Mouse (Mus musculus): Measurements from ENCODE around the gene Ikzf2. TPM values are rescaled to one million over a fixed set of nuclear protein-coding genes. Genes with fewer than 3 reads are reported as not detected.

Gene Ikzf2
- polyA plus RNA-seq, 1 experiment = 11.1 TPM

DNA sequence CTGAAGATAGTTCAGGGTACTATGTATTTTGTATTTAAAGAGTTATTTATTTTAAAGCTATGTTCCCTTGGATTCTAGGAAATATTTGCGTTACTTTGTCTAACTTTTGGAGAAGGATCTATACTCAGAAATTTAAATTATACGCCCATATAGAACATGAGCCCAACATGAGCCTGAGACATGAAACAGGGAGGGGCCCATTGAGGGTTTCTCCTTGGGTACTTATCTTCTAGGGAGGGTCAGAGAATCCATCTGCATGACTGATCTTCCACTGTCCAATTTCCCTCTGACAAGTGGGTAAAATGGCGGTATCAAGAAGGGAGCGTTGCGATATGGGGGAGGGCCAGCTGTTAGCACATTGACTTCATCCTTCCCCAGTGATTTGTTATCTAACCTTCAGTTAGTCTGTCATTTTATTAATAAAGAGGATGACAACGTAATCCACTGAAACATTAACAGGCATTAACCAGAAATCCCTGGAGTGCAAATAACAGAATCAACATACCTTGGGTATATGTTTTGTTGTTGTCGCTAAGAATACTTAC lies 180.4 kb downstream of the Ikzf2 start:
- Histone ChIP-seq H3K27ac (ENCODE audit: insufficient read depth, low read length) (no peak overlapping the region), H3K4me3 (ENCODE audit: insufficient read depth, low read length) (no peak overlapping the region), H3K4me1 (ENCODE audit: control insufficient read depth, insufficient read depth, low read length) (peaks cover 3% of the 10 kb centered on the region; the same call in 1 of the 2 replicates)
- TF ChIP-seq CTCF (IDR thresholded peaks at IDR 0.05; ENCODE audit: borderline replicate concordance, insufficient read depth, low read length) (no peak), POLR2A (IDR thresholded peaks at IDR 0.05; ENCODE audit: low read depth, low read length) (no peak)

DNA sequence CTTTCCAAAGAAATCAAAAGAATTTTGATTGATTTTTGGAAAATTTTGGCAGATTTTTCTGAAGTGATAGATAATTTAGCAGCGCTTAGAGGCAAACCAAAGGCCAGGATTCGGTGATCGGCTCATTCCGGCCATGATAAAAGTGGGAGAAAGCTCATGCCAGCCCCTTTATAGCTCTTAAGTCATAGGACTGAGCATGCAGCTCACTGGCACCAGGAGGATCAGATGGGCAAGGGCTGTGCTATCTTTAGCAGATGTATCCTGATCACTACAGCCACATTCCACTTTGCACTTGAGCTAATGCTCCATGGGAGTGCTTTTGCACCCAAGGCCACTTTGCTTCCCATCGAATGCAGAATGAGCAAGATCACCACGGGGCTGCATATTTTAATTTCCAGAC lies 181.0 kb downstream of the Ikzf2 start:
- no peak for TF ChIP-seq POLR2A (IDR thresholded peaks at IDR 0.05; ENCODE audit: low read depth, low read length)
- no peak for TF ChIP-seq CTCF (IDR thresholded peaks at IDR 0.05; ENCODE audit: borderline replicate concordance, insufficient read depth, low read length)

DNA sequence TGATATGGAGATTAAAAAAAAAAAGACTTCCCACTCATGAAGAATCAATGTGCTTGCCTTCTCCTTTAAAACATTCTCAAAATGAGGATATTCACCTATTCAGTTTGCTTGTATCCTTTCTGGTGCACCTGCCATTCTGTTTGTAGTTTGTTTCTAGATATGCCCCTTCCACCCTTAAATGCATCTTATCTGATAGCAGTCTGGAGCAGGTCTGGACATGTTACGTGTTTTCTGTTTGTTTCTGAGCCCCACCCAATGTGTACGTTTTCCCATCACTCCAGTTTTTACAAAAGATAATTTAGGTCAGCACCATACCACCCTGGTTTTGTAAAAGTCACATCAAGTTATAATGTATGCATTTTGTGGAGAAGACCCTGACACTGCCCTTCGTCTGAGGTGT lies 186.7 kb downstream of the Ikzf2 start:
- no peak overlapping the region for H3K4me3 ChIP-seq (ENCODE audit: insufficient read depth, low read length)
- TF ChIP-seq CTCF (IDR thresholded peaks at IDR 0.05; ENCODE audit: borderline replicate concordance, insufficient read depth, low read length) (no peak), POLR2A (IDR thresholded peaks at IDR 0.05; ENCODE audit: low read depth, low read length) (no peak)
- peaks cover 3% of the 10 kb centered on the region; the same call in 1 of the 2 replicates for H3K4me1 ChIP-seq (ENCODE audit: control insufficient read depth, insufficient read depth, low read length)
- no peak overlapping the region for H3K27ac ChIP-seq (ENCODE audit: insufficient read depth, low read length)

More for the DNA sequence above, 181.0 kb downstream of the Ikzf2 start:
- Histone ChIP-seq H3K27ac (ENCODE audit: insufficient read depth, low read length) (no peak overlapping the region), H3K4me3 (ENCODE audit: insufficient read depth, low read length) (no peak overlapping the region), H3K4me1 (ENCODE audit: control insufficient read depth, insufficient read depth, low read length) (peaks cover 3% of the 10 kb centered on the region; the same call in 1 of the 2 replicates)

DNA sequence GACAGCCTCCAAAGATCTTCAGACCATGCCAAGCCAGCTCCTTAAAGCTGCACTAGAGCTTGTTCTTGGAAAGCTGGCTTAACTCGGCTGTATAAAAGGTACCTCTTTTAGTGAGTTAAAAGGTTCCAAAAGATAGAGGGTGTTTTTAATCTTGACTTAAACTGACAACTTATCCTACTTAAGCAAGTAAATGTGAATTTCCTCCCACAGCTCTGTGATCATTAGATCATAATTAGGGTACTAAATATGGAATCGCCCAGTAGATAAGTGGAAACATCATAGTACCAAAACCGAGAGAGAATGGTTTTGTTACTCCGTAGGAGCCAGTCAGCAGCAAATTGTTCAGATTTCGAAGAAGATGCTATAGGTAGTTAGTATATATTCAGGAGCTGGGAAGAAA lies 187.4 kb downstream of the Ikzf2 start:
- Histone ChIP-seq H3K4me1 (ENCODE audit: control insufficient read depth, insufficient read depth, low read length) (no peaks in the 10 kb centered on the region; the same call in 1 of the 2 replicates), H3K27ac (ENCODE audit: insufficient read depth, low read length) (no peak overlapping the region), H3K4me3 (ENCODE audit: insufficient read depth, low read length) (no peak overlapping the region)
- TF ChIP-seq POLR2A (IDR thresholded peaks at IDR 0.05; ENCODE audit: low read depth, low read length) (no peak), CTCF (IDR thresholded peaks at IDR 0.05; ENCODE audit: borderline replicate concordance, insufficient read depth, low read length) (no peak)

DNA sequence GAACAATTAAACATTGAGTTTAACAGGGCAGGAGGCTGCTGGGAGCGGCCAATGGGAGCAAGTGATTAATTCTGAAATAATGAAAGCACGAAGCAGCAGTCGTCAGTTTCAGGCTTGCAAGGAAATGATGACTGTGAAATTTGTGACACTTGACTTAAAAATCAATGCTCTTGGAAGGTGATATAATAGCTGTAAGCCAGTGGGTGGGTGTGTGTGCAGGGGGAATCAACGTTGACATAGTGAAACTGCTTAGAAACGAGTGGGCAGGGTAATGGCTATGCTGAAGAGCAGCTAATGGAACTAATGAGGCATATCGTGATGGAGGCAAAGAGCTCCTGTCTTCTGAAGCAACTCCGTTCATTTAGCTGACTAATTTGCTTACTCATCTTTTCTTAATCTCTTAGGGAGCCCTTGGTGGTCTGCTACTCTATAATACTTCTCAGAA lies 188.2 kb downstream of the Ikzf2 start:
- Histone ChIP-seq H3K27ac (ENCODE audit: insufficient read depth, low read length) (no peak overlapping the region), H3K4me3 (ENCODE audit: insufficient read depth, low read length) (no peak overlapping the region), H3K4me1 (ENCODE audit: control insufficient read depth, insufficient read depth, low read length) (no peaks in the 10 kb centered on the region)
- TF ChIP-seq POLR2A (IDR thresholded peaks at IDR 0.05; ENCODE audit: low read depth, low read length) (no peak), CTCF (IDR thresholded peaks at IDR 0.05; ENCODE audit: borderline replicate concordance, insufficient read depth, low read length) (no peak)

DNA sequence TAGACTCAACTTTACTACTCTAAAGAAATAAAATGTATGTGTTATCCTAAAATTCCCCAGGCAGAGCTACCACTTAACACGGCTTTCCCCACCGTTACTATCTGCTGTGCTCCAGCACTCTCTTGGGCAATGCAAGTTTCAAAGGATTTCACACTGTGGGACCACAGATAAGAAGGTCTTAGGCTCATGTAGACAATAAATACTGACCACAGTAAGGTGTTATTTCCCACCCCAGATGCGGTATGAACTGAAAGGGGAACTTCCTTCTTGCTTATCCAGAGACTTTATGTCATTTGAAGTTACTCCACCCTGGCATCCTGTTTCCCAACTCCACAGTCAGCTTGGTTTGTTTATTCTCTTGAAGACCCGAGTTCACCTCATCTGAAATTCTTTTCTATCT lies 191.0 kb downstream of the Ikzf2 start:
- Histone ChIP-seq H3K4me3 (ENCODE audit: insufficient read depth, low read length) (no peak overlapping the region), H3K4me1 (ENCODE audit: control insufficient read depth, insufficient read depth, low read length) (no peaks in the 10 kb centered on the region), H3K27ac (ENCODE audit: insufficient read depth, low read length) (no peak overlapping the region)
- no peak for TF ChIP-seq CTCF (IDR thresholded peaks at IDR 0.05; ENCODE audit: borderline replicate concordance, insufficient read depth, low read length)

DNA sequence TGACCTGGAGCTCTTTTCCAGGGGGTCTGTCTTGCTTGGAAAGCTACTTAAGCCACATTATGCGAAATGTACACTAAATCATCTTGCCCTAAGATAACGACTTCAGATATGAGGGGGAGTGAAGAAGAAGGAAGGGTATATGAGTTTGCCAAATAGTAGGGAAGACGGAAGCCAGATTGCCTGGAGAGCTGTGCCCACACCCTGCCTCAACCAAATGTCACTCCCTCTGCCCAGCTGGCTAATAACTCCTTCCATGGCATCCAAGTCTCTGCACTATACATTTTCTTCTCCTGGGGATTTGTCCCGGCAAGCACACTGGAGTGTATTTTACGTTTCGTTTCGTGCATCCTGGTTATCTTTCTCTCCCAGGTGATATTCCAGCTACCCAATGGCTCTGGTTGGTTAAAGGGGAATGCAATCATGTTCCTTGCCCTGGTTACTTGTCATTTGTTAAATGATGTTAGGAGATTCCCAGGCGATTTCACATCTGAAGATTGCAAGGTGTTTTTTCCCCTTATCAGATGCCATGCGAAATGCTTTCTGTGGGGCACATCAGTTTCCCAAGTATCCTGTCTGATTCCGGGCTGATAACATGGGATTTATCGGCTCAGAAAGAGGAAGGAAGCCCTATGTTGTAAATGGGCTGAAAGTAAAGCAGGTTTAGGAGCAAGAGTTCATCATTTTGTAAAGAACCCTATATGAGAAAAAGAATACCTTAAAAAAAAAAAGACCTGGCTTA lies 193.6 kb downstream of the Ikzf2 start:
- Histone ChIP-seq H3K4me1 (ENCODE audit: control insufficient read depth, insufficient read depth, low read length) (no peaks in the 10 kb centered on the region), H3K27ac (ENCODE audit: insufficient read depth, low read length) (no peak overlapping the region), H3K4me3 (ENCODE audit: insufficient read depth, low read length) (no peak overlapping the region)
- no peak for TF ChIP-seq POLR2A (IDR thresholded peaks at IDR 0.05; ENCODE audit: low read depth, low read length)
- no peak for TF ChIP-seq CTCF (IDR thresholded peaks at IDR 0.05; ENCODE audit: borderline replicate concordance, insufficient read depth, low read length)

DNA sequence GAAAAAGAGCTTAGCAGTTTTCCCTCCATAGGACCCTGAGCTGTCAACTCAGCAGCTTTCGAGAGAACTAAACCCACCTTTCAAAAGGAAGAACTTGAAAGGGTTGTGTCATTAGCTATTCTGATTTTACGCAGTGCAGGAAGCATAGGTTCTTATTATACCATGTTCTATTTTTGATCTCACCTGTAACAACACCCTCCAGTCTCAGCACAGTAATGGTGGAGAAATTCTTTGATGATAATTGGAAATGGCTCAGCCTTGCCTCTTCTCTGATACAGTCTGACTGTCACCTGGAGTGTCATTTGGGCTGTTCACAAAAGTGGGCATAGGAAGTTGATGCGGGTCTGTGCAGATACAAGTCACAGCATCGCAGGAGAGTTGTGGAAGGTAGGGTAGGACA lies 195.0 kb downstream of the Ikzf2 start:
- H3K27ac ChIP-seq (ENCODE audit: insufficient read depth, low read length) = no peak overlapping the region
- TF ChIP-seq CTCF (IDR thresholded peaks at IDR 0.05; ENCODE audit: borderline replicate concordance, insufficient read depth, low read length) (no peak), POLR2A (IDR thresholded peaks at IDR 0.05; ENCODE audit: low read depth, low read length) (no peak)

DNA sequence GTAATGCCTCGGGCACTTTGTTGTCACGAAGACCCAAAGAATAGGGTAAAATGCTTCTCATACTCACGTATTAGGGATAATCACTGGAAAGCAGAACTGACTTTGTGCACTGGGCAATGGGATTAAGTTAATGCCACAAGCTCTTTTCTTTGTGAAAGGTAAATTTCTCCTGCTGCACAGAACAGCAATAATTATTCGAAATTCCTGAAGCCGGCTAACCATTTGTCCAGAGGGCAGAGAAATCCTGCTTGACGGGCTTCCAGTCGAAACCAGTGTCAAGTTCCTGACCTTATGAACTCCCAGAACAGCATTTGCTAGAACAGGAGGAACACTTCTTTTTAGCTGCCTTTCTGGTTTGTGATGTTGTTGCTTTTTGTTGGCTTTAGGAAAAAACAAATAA lies 198.0 kb downstream of the Ikzf2 start:
- TF ChIP-seq CTCF (IDR thresholded peaks at IDR 0.05; ENCODE audit: borderline replicate concordance, insufficient read depth, low read length) (no peak), POLR2A (IDR thresholded peaks at IDR 0.05; ENCODE audit: low read depth, low read length) (no peak)
- Histone ChIP-seq H3K4me1 (ENCODE audit: control insufficient read depth, insufficient read depth, low read length) (no peaks in the 10 kb centered on the region), H3K4me3 (ENCODE audit: insufficient read depth, low read length) (no peak overlapping the region), H3K27ac (ENCODE audit: insufficient read depth, low read length) (no peak overlapping the region)

More for the DNA sequence above, 195.0 kb downstream of the Ikzf2 start:
- no peak overlapping the region for H3K4me3 ChIP-seq (ENCODE audit: insufficient read depth, low read length)
- no peaks in the 10 kb centered on the region for H3K4me1 ChIP-seq (ENCODE audit: control insufficient read depth, insufficient read depth, low read length)

DNA sequence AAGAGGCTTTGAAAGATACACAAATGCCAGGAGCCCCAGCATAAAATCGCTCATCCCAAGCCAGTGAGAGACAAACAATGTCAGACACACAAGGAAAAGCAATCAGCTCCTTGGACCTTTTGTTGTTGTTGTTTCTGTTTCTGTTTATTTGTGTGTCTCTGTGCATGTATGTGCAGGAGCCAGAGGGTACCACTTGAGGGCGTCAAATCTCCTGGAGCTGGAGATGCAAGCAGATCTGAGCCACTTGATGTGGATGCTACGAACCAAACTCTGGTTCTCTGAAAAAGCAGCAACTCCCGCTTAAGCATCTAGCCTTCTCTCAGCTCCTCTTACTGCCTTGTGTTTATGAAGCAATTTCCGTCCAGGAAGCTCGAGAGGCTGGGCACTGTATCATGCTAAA lies 198.4 kb downstream of the Ikzf2 start:
- no peak overlapping the region for H3K27ac ChIP-seq (ENCODE audit: insufficient read depth, low read length)
- H3K4me3 ChIP-seq (ENCODE audit: insufficient read depth, low read length) = no peak overlapping the region
- H3K4me1 ChIP-seq (ENCODE audit: control insufficient read depth, insufficient read depth, low read length) = no peaks in the 10 kb centered on the region
- TF ChIP-seq CTCF (IDR thresholded peaks at IDR 0.05; ENCODE audit: borderline replicate concordance, insufficient read depth, low read length) (no peak), POLR2A (IDR thresholded peaks at IDR 0.05; ENCODE audit: low read depth, low read length) (no peak)

Other genes with a start within 250 kb of the Ikzf2 start
- gene Spag16, start 139.7 kb upstream of the Ikzf2 start, polyA plus RNA-seq (2011; ENCODE audit: insufficient read length, low read depth, missing spikeins) = not detected in 2 replicates

Data from embryonic fibroblast, embryonic 13.5 days (primary cell).